Mouse (Mus musculus) E14TG2a.4 (cell line): ENCODE measurements around the gene Tas2r130.

Experiments
- CTCF ChIP-seq: conservative IDR thresholded peaks from 2 replicates; pipeline ENCODE4 v1.5.1; 2014; ENCODE audit warnings: low read length
- POU5F1 ChIP-seq: IDR thresholded peaks from 2 replicates; pipeline ENCODE4 v1.6.1; 2014; ENCODE audit warnings: low read length, borderline replicate concordance

- TF ChIP-seq CTCF, result no peak
- TF ChIP-seq POU5F1, result no peak
These were observed 25.9 kb downstream of the Tas2r130 start for GRCm38 (mm10) chr6:131604821-131605220.
